Mouse (Mus musculus) embryonic facial prominence, embryonic 13.5 days (tissue): ENCODE results near the gene Sell. TPM values are rescaled to one million over a fixed set of nuclear protein-coding genes. Genes with fewer than 3 reads are reported as not detected.

ENCODE experiments used
- ATAC-seq: fragments of 200-750 bp; cut with Nextera tagmentation; 2 replicates; pipeline ENCODE4 v1.8.0; 2017; ENCODE audit warnings: low read depth; ENCODE audit not compliant: insufficient number of reproducible peaks, insufficient read depth, low FRiP score, low TSS enrichment
- H3K27ac ChIP-seq: fragments of 300-500 bp; sonication (generic); 2 replicates; pipeline ENCODE4 v1.5.1; 2015; ENCODE audit warnings: moderate library complexity, mild to moderate bottlenecking, inconsistent platforms
- H3K27me3 ChIP-seq: fragments of 300-500 bp; sonication (generic); 2 replicates; pipeline ENCODE4 v1.6.1; 2015; ENCODE audit warnings: mild to moderate bottlenecking, inconsistent platforms
- H3K36me3 ChIP-seq: fragments of 300-500 bp; sonication (generic); 2 replicates; pipeline ENCODE4 v1.6.1; 2015; ENCODE audit warnings: mild to moderate bottlenecking, inconsistent platforms
- H3K4me1 ChIP-seq: fragments of 300-500 bp; sonication (generic); 2 replicates; pipeline ENCODE4 v1.6.1; 2015; ENCODE audit warnings: inconsistent platforms
- H3K4me2 ChIP-seq: fragments of 300-500 bp; sonication (generic); 2 replicates; pipeline ENCODE4 v1.6.1; 2015; ENCODE audit warnings: moderate library complexity, mild to moderate bottlenecking, inconsistent platforms
- H3K4me3 ChIP-seq: fragments of 300-500 bp; sonication (generic); 2 replicates; pipeline ENCODE4 v1.5.1; 2015; ENCODE audit warnings: mild to moderate bottlenecking, inconsistent platforms
- H3K9ac ChIP-seq: fragments of 300-500 bp; sonication (generic); 2 replicates; pipeline ENCODE4 v1.6.1; 2015; ENCODE audit warnings: mild to moderate bottlenecking, inconsistent platforms
- H3K9me3 ChIP-seq: fragments of 300-500 bp; sonication (generic); 2 replicates; pipeline ENCODE4 v1.6.1; 2016; ENCODE audit warnings: inconsistent platforms
- WGBS: fragments of 180-500 bp; shearing (Covaris S2); methylation state at CpG from one replicate; pipeline ENCODE4 v1.1.7; 2015; ENCODE audit warnings: mixed read lengths; 5-methylcytosine and 5-hydroxymethylcytosine counted together
- polyA plus RNA-seq: library from polyadenylated mRNA; unstranded; fragments of >200 nt; fragmentation: Nextera tagmentation; extraction: Ambion mirVana; gene quantifications from 2 replicates; pipeline ENCODE4 v1.2.1, GENCODE M21; 2015

Sell gene
- polyA plus RNA-seq, 1 experiment from 2014 or later = 0.30 TPM

- H3K4me1 ChIP-seq = no peaks in the 10 kb centered on the region
- H3K4me2 ChIP-seq = no peak overlapping the region
- no peaks in the 10 kb centered on the region for H3K9me3 ChIP-seq
- no peaks in the 10 kb centered on the region for H3K27me3 ChIP-seq
- H3K36me3 ChIP-seq = no peaks in the 10 kb centered on the region
- no peak overlapping the region for H3K9ac ChIP-seq
- ATAC-seq = no peak
- H3K4me3 ChIP-seq = no peak overlapping the region
- no peak overlapping the region for H3K27ac ChIP-seq
- WGBS = 35% methylated on average over 2 of the region's 2 CpGs
These were observed 7.0 kb upstream of the Sell start for GRCm38 (mm10) chr1:164054800-164055199.

GRCm38 (mm10) chr1:164060071-164060470 is 1.7 kb upstream of the Sell start:
- 95% methylated on average over 4 of the region's 4 CpGs for WGBS
- H3K4me3 ChIP-seq = no peak overlapping the region
- no peaks in the 10 kb centered on the region for H3K4me1 ChIP-seq
- H3K9me3 ChIP-seq = no peaks in the 10 kb centered on the region
- ATAC-seq = no peak
- H3K27ac ChIP-seq = no peak overlapping the region
- no peak overlapping the region for H3K9ac ChIP-seq
- no peak overlapping the region for H3K4me2 ChIP-seq
- H3K36me3 ChIP-seq = no peaks in the 10 kb centered on the region
- no peaks in the 10 kb centered on the region for H3K27me3 ChIP-seq

GRCm38 (mm10) chr1:164061278-164061677 is 504 bp upstream of the Sell start:
- no peak overlapping the region for H3K9ac ChIP-seq
- 45% methylated on average over 4 of the region's 4 CpGs for WGBS
- H3K4me2 ChIP-seq = no peak overlapping the region
- no peak for ATAC-seq
- no peak overlapping the region for H3K4me3 ChIP-seq
- H3K27ac ChIP-seq = no peak overlapping the region
- H3K27me3 ChIP-seq = no peaks in the 10 kb centered on the region
- H3K9me3 ChIP-seq = no peaks in the 10 kb centered on the region
- no peaks in the 10 kb centered on the region for H3K4me1 ChIP-seq
- no peaks in the 10 kb centered on the region for H3K36me3 ChIP-seq

- Histone ChIP-seq H3K4me1 (no peaks in the 10 kb centered on the region), H3K4me2 (no peak overlapping the region), H3K36me3 (no peaks in the 10 kb centered on the region), H3K27me3 (no peaks in the 10 kb centered on the region), H3K9ac (no peak overlapping the region), H3K9me3 (no peaks in the 10 kb centered on the region), H3K27ac (no peak overlapping the region), H3K4me3 (no peak overlapping the region)
- WGBS = 60% methylated on average over 2 of the region's 2 CpGs
- ATAC-seq = no peak
These were observed 1.1 kb downstream of the Sell start for GRCm38 (mm10) chr1:164062856-164063255.

GRCm38 (mm10) chr1:164063745-164064144 is 2.0 kb downstream of the Sell start:
- Histone ChIP-seq H3K9me3 (no peaks in the 10 kb centered on the region), H3K4me1 (no peaks in the 10 kb centered on the region), H3K4me2 (no peak overlapping the region), H3K27me3 (no peaks in the 10 kb centered on the region), H3K9ac (no peak overlapping the region), H3K27ac (no peak overlapping the region), H3K4me3 (no peak overlapping the region), H3K36me3 (no peaks in the 10 kb centered on the region)
- no peak for ATAC-seq
- 49% methylated on average over 3 of the region's 3 CpGs for WGBS

GRCm38 (mm10) chr1:164069261-164069660 is 7.5 kb downstream of the Sell start:
- no peak overlapping the region for H3K4me2 ChIP-seq

GRCm38 (mm10) chr1:164070461-164070860 is 8.7 kb downstream of the Sell start:
- Histone ChIP-seq H3K27ac (no peak overlapping the region), H3K9me3 (no peaks in the 10 kb centered on the region), H3K27me3 (no peaks in the 10 kb centered on the region), H3K9ac (no peak overlapping the region), H3K4me2 (no peak overlapping the region), H3K4me1 (no peaks in the 10 kb centered on the region), H3K36me3 (no peaks in the 10 kb centered on the region), H3K4me3 (no peak overlapping the region)
- no peak for ATAC-seq
- 87% methylated on average over 4 of the region's 4 CpGs for WGBS

More at GRCm38 (mm10) chr1:164069261-164069660, 7.5 kb downstream of the Sell start:
- no peak for ATAC-seq
- H3K4me1 ChIP-seq = no peaks in the 10 kb centered on the region
- no peak overlapping the region for H3K27ac ChIP-seq
- no peak overlapping the region for H3K4me3 ChIP-seq
- no peaks in the 10 kb centered on the region for H3K36me3 ChIP-seq
- no peaks in the 10 kb centered on the region for H3K27me3 ChIP-seq
- H3K9ac ChIP-seq = no peak overlapping the region
- H3K9me3 ChIP-seq = no peaks in the 10 kb centered on the region

- Histone ChIP-seq H3K4me2 (no peak overlapping the region), H3K4me1 (no peaks in the 10 kb centered on the region), H3K9ac (no peak overlapping the region), H3K9me3 (no peaks in the 10 kb centered on the region), H3K27me3 (no peaks in the 10 kb centered on the region), H3K27ac (no peak overlapping the region), H3K36me3 (no peaks in the 10 kb centered on the region), H3K4me3 (no peak overlapping the region)
- 84% methylated on average over 7 of the region's 7 CpGs for WGBS
- no peak for ATAC-seq
These were observed 9.3 kb downstream of the Sell start for GRCm38 (mm10) chr1:164071111-164071510.

- H3K4me1 ChIP-seq = no peaks in the 10 kb centered on the region
- no peaks in the 10 kb centered on the region for H3K36me3 ChIP-seq
- no peak for ATAC-seq
- H3K27me3 ChIP-seq = no peaks in the 10 kb centered on the region
- no peak overlapping the region for H3K27ac ChIP-seq
- H3K9me3 ChIP-seq = no peaks in the 10 kb centered on the region
- 91% methylated on average over 4 of the region's 4 CpGs for WGBS
- H3K4me2 ChIP-seq = no peak overlapping the region
- no peak overlapping the region for H3K4me3 ChIP-seq
- no peak overlapping the region for H3K9ac ChIP-seq
These were observed 10.2 kb downstream of the Sell start for GRCm38 (mm10) chr1:164072001-164072400.

GRCm38 (mm10) chr1:164073091-164073490 is 11.3 kb downstream of the Sell start:
- no peak overlapping the region for H3K4me2 ChIP-seq
- 86% methylated on average over 9 of the region's 9 CpGs for WGBS
- H3K27me3 ChIP-seq = no peaks in the 10 kb centered on the region
- no peak overlapping the region for H3K4me3 ChIP-seq
- no peak overlapping the region for H3K9ac ChIP-seq
- H3K9me3 ChIP-seq = no peaks in the 10 kb centered on the region
- no peaks in the 10 kb centered on the region for H3K36me3 ChIP-seq
- H3K4me1 ChIP-seq = no peaks in the 10 kb centered on the region
- no peak for ATAC-seq
- no peak overlapping the region for H3K27ac ChIP-seq

- Histone ChIP-seq H3K4me2 (no peak overlapping the region), H3K36me3 (no peaks in the 10 kb centered on the region), H3K27ac (no peak overlapping the region), H3K4me3 (no peak overlapping the region), H3K9ac (no peak overlapping the region), H3K4me1 (no peaks in the 10 kb centered on the region), H3K9me3 (no peaks in the 10 kb centered on the region), H3K27me3 (no peaks in the 10 kb centered on the region)
- 79% methylated on average over 7 of the region's 7 CpGs for WGBS
- no peak for ATAC-seq
These were observed 12.0 kb downstream of the Sell start for GRCm38 (mm10) chr1:164073803-164074202.

GRCm38 (mm10) chr1:164074606-164075140 is 12.9 kb downstream of the Sell start:
- Histone ChIP-seq H3K9me3 (no peaks in the 10 kb centered on the region), H3K9ac (no peak overlapping the region), H3K4me2 (no peak overlapping the region), H3K27ac (no peak overlapping the region), H3K27me3 (no peaks in the 10 kb centered on the region), H3K36me3 (no peaks in the 10 kb centered on the region), H3K4me3 (no peak overlapping the region), H3K4me1 (no peaks in the 10 kb centered on the region)
- no peak for ATAC-seq
- 86% methylated on average over 2 of the region's 2 CpGs for WGBS

GRCm38 (mm10) chr1:164075416-164075815 is 13.6 kb downstream of the Sell start:
- Histone ChIP-seq H3K9me3 (no peaks in the 10 kb centered on the region), H3K9ac (no peak overlapping the region), H3K27ac (no peak overlapping the region), H3K27me3 (no peaks in the 10 kb centered on the region), H3K4me2 (no peak overlapping the region), H3K36me3 (no peaks in the 10 kb centered on the region), H3K4me3 (no peak overlapping the region), H3K4me1 (no peaks in the 10 kb centered on the region)
- ATAC-seq = no peak
- 81% methylated on average over 1 of the region's 1 CpGs for WGBS
